Mouse (Mus musculus) right cerebral cortex, postnatal 10 days (tissue): ENCODE data around the gene Ppp2r3c.
"Not testable (repeated sequence)": the region's sequence is repeated elsewhere in the genome, so short reads cannot be mapped to it uniquely, and the experiment has no call there.

Experiments used
- DNase-seq, 2 experiments: peaks; one replicate each; pipeline ENCODE4 v3.0.0; 2021; ENCODE audit warnings: low spot score in 2 of 2

Gene Ppp2r3c

DNA sequence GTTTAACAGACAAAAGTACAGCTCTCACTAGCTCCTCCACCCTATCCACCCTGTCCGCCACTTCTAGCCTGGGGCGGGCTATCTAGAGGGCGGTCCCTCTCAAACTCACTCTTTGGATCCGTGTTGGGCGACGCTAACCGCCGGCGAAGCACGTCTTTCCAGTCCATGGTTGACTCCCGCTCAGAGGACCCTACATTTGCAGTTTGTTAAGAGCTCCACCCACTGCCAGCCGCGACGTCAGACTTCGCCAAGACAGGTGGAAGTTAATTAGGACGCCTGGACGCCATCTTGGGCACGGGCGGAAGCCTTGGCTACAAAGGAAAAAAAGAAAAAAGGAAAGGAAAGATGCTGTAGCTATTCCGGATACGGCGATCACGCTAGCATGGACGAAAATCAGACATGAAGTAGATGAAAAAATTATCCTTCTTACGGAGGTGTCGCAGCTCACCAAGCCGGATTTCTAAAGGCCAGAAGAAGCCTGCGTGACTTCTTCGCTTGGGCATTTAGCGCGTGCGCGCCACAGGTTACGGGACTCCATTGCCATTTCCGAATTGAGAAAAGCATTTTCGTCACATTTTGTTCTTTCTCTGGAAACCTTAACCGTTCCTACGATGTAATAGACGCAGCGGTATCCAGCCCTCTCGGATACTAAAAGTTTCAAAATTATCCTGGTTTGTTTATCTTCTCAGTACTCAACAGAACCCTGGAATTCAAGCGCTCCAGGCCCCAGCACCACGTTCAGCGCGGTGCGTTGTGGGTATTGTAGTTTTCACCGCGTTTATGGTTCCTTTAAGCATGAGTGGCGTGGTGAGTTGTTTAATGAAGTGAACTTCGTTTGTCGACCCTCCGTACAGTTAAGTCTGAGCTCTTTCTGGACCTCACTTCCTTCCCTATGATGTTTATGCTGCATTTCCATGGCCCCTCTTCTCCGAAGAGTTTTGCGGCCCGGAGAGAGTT is at the start of gene Ppp2r3c:
Gene Ppp2r3c (minus strand): TSS at position 514 of the 957 bp plus-strand sequence.
- DNase-seq: peak; percentile 94 to 96

DNA sequence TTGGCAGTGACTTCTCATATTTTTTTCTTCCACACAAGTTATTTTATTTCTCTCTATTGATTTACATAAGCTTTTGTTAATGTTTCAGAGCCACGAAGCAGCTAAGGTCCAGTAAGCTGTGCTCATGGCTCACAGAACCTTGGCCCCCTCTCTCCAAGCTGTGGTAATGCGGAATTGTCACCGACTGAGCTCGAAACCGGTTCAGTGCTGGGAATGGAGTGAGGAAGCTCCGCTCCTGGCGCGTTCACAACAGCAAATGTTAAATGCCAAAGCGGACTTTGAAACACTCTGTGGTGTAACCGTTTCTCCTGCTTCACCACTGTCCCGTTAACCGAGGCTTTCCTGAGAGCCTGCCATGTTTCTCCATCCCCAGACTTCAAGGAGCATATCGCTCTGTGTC is 41.8 kb upstream of the Ppp2r3c start:
- no peak for DNase-seq

DNA sequence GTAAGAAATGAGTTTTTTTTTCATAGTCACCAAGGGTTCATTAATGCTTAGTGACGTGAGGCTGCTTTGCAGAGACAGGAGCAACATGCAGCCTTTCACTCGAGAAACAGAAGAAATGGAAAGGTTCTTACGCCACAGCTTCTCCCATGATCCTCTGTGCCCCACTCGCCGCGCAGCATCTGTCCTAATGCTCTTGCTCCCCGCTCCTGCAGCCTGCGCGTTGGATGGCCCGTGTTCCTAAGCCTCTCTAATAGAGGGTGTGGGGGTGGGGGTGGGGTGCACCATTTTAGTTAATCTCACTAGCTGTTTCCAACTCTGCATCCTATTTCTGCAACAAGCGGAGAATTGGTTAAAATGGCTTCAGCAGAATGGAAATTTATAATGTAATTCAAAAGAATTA is 41.2 kb upstream of the Ppp2r3c start:
- no peak for DNase-seq

DNA sequence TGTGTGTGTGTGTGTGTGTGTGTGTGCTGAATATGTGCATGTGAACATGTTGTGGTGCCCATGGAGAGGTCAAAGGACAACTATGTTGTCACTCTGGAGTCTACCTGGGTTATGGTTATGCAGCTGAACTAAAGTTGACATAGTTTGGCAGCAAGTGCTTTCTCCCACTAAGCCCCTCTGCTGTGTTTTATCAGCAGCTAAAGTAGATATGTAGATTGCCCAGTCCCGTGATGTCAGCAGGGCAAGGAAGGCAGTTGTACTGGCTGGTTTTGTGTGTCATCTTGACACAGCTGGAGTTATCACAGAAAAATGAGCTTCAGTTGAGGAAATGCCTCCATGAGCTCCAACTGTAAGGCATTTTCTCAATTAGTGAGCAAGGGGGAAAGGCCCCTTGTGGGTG is 40.2 kb upstream of the Ppp2r3c start:
- not testable (repeated sequence) for DNase-seq

DNA sequence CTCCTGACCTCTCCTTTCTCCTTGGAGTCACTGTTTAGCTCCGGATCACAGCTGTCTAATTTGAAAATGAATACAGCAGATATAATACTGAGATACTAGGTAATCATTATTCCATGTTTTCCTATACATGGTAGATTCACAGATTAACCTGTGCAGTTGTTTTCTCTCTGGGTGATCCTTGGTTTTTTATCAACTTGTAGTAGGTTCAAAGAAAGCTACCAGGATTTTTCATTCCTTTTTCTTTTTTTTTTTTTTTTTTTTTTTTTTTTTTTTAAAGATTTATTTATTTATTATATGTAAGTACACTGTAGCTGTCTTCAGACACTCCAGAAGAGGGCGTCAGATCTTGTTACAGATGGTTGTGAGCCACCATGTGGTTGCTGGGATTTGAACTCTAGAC is 35.7 kb upstream of the Ppp2r3c start:
- not testable (repeated sequence) for DNase-seq

DNA sequence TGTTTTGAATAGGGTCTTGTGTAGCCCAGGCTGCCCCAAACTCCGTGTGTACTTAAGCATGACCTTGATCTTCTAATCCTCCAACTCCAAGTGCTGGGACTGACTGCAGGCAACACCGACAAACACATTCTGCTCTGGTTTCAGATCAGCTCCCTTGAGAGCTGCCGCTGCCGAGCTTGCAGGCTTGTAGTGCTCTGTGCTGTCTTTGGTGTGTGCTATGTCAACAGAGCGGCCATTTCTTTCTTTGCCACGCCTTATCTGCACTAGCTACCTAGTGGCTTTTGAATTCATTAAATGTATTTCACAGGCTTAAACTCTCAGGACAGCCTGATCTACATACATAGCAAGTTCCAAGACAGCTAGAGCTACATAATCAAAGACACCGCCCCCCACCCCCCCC is 30.9 kb upstream of the Ppp2r3c start:
- DNase-seq: no peak

DNA sequence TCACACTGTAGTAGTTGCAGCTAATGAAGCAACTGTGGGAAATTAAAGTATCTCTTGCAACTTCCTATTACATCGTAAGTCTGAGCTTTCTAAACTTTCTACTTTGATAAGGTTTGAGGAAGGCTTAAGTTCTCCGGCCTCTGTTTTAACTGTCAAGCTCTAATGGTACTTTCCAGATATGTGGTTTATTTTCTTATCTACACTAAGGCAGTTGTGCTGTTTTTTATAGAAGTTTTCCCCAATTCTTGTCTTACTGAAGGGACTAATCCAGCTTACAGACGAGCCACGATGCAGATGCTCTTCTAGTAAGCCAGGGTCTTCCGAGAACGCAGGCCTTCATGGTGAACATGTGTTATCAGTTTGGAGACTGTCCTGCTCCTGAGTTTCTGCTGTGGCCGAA is 26.6 kb upstream of the Ppp2r3c start:
- no peak for DNase-seq

DNA sequence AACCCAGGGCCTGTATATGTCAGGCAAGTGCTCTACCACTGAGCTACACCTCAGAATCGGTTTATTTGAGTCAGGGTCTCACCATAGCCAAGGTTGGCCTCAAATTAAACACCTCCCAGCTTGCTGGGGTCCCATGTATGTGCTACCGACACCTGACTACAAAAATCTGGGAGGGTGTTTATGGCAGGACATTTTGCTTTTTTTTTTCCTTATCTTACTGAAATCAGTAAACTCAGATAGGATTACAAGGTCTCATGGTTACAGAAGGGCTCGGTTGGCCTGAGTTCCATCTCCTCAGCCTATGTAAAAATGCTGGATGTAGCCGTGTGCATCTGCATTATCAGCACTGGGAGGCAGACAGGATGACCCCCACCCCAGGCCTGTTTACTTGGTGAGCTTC is 26.0 kb upstream of the Ppp2r3c start:
- DNase-seq: no peak

DNA sequence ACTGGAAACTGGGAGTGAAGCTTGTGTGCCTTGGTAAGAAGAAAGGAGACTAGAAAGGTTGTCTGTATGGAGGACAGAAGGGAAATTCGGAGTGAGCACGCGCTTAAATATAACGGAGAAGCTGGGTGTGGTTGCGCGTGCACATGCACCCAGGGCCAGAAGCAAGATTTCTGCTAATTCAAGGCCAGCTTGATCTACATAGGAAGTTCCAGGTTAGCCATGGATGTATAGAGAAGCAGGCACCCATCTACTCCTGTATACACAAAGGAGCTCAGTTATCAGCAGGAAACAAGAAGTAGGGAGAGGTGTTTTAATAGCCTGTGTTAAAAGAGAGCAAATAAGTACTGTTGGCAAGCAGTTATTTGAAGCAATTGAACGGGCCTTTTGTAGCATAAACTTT is 22.9 kb upstream of the Ppp2r3c start:
- DNase-seq: no peak

DNA sequence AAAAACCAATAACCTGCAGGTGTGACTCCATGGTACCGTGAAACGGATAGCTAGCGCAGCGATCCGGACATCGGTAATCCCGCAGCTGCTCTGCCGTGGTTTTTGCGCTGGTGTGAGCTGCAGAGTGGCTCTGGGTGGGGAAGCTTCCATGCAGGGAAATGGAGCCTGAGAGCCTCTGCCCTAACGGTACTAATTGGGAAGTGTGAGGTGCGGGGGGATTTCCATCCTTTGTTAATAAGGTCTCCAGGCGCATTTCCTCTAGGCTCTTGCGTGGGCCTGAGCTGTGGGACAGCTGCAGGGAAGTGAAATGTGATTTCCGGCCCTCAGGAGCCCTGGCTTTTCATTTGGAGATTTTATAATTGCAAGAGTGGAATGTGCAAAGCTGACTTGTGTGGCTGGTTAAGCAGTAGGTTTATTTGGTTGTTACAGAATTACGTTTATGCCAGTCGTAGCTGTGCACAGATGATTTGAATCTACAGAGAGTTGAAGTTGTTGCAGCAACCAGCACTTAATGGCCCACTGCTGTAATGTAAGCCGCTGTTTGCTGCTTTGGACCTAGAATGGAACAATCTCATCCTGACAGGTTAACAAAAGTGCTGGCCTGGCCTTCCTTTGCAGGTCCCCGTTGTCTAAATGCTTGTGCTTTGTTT is 19.0 kb upstream of the Ppp2r3c start:
- DNase-seq: no peak

DNA sequence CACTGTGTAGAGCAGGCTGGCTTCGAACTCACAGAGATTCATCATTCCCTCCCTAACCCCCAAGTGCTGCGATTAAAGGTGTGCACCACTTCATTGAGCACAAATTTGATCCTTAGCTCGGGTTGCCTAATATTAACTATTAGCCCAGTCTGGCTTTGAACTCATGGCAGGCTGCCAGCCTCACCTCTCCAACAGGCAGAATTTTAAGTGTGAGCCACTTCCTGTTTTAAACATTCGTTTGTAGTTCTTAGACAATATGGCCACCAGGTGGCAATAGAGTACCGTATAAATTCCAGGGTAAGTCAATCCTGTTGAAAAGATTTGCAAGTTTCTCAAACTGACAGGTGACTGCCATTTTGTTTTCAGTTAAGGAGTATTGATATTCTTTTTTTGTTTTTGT is 12.4 kb upstream of the Ppp2r3c start:
- DNase-seq: peak; percentile 71 to 81

DNA sequence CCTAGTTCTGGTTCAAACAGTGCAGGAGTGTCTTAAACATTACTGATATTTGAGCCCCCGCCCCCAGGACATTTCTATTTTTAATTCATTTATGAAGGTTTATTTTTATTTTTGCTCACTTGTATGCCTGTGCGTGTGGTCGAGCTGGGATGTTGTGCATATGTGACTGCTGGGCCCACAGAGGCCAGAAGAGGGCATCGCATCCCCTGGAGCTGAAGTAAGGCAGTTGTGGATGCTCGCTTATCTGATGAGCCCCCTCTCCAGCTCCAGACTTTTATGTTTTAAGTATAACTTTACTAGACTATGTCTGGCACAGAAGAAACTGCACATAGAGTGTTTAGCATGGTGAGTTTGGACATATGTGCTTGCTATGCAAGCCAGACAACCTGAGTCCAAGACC is 11.1 kb upstream of the Ppp2r3c start:
- no peak for DNase-seq

DNA sequence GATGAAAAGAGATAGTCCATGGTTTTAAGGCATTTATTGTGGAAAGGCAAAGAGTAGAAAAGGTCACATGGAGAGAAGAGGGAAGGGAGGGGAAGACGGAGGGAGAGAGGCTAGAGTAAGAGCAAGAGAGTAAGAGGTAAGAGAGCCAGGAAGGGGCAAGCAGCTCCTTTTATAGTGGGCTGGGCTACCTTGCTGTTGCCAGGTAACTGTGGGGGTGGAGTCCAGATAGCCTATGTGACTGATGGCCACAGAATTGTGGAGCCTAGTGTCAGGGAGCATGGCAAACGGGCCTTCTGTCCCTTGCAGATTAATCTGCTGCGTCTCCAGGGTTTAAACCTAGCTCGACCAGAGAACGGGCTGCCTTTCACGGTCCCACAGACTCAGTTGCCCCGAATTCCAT is 9.0 kb upstream of the Ppp2r3c start:
- no peak for DNase-seq

DNA sequence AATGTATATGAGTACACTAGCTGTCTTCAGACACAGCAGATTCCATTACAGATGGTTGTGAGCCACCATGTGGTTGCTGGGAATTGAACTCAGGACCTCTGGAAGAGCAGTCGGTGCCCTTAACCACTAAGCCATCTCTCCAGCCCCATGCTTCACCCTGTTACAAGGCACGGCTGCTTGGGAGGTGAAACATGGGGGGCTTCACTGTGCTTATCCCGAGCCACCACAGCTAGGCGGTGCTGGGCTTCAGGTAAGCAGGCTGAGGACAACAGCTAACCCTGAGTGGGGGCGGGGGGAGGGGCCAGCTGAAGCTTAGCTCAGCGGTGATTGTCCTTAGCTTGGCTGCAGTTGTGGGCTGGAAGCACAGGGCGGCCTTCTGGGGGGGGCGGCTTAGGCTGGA is 6.7 kb upstream of the Ppp2r3c start:
- DNase-seq: no peak

DNA sequence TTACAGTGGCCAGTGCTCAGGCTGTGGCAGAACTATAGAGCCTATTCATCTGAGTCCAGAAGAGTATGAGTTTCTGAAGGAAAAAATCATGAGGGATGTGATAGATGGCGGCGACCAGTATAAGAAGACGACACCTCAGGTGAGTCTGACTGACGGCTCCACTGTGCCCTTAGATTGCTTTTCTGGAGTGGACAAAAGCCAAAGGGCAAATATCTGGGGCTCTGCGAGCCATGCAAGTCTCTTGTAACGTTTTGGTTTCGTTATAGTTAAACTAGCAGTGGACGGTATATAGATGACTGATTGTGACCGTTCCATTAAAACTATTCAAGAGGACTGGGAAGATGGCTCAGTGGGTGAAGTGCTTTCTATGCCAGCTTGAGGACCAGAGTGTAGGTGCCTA is 5.9 kb upstream of the Ppp2r3c start:
- no peak for DNase-seq

DNA sequence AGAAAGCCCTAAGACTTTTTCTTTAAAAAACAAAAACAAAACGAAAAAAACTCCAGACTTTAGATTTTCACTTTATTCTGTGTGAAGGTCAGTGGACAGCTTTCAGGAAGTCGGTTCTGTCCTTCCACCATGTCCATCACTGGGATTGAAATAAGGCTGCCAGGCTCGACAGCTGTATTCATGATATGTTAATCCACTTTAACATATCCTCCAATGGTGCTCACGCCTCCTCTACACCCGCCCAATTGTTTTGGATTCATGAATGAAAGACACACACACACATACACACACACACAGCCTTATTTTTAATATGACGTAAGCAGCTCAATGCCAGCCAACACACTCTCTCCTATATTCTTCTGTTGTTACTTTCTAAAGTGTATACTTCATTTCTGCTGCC is 4.8 kb upstream of the Ppp2r3c start:
- DNase-seq: no peak

DNA sequence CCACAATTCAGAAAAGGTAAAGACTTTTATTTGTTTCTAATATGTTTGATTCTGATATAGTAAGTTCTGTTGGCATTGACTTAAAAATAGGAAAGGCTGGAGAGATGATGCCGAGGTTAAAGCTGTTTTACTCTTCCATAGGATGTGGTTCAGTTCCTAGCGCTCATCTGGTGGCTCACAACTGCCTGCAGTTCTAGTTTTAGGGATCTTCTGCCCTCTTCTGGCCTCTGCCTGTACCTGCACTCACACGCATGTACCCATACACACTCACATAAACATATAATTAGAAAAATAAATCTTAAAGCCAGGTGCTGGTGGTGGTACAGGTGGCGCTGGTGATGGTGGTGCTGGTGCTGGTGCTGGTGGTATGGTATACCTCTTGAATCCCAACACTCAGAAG is 3.6 kb upstream of the Ppp2r3c start:
- DNase-seq: no peak

DNA sequence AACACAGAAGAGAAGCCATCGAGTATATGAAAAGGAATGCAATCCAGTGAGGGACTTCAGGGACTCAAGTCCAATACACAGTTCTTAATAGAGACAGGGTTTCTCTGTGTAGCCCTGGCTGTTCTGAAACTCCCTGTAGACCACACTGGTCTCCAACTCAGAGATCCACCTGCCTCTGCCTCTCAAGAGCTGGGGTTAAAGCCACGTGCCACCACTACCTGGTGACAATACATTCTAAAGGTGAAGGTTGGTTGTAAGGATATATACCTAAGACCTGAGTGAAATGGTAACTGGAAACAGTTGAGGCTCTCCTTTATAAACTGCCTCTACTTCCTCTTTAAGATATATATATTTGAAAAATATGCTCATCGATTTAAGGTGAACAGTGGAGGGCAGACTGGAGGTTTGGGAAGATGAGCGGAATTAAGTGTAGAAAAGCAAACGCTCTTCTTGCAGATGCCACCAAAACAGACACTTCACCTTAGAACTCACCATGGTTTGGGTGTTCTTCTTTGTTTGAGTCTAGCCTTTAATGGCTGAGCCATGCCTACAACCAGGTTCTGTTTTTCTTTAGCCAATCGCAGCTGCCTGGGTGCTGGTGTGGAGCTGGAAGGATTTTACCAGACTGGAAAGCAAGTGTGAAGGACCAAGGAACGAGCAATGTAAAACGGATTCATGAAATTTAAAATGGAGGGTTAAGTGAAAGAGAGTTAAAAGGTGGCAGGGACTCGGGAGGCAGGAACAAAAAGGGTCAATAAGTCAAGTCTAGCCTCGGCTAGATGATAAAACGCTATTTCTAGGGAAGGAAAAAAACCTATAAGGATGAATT is 1.1 kb downstream of the Ppp2r3c start:
- DNase-seq: no peak

DNA sequence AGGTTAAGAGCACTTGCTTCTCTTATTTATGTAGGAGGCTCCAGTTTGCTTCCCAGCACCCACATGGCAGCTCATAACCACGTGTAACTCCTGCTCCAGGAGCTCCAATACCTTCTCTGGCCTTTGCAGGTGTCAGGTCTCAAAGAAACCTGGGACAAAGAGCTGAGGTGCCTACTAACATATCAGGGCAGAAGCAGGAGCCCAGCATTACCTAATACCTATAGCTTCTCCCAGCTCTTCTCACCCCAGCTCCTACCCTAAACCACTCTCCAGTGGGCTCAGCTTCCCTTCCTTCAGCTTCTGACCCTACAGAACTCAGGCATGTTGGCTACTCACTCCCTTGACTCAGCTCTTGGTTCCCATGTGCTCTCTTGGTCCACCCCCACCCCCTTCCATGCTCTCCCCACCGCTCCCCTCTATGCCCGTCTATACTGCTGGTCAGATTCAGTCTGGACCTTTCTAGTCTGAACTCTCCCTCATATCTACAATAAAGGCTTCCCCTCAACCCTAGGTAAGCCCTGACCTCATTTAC is 1.9 kb downstream of the Ppp2r3c start:
- DNase-seq: no peak

DNA sequence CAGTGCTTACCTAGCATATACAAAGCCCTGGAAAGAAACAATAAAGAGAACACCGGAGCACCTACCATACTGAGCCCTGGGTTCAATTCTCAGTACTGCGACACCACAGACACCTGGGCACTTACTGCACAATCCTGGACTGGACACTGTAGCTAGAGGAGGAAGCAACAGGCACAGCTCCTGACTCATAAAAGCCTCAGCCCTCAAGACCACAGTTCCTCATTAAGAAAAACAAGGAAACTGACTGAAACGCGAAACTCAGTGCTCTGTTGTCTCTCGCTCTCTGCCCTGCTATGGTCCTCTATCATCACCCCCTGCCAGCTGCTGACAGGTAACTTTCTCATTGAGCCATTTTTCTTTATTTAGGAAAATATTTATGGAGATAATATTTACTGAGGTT is 3.5 kb downstream of the Ppp2r3c start, which contains the start of gene 1110008L16Rik:
Gene 1110008L16Rik (plus strand): TSS at position 242 of the 400 bp plus-strand sequence.
- no peak for DNase-seq

DNA sequence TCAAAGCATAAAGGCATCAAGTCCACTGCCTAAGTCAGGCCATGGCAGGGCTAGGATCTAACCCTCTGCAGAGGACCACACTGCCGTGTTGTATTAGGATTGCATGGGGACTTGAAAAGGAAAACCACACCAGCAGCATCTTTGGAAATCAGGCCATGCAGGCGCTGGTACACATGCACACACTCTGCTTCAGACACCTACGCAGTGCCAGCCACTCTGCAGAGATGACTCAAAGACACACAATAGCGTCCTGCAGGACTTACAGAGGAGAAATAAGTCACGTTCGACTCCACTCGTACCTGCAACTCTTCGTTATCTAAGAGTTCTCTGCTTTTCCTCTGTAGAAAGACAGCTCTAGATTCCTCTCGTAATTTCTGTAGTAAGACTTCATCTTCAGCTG is 4.7 kb downstream of the Ppp2r3c start:
- no peak for DNase-seq

DNA sequence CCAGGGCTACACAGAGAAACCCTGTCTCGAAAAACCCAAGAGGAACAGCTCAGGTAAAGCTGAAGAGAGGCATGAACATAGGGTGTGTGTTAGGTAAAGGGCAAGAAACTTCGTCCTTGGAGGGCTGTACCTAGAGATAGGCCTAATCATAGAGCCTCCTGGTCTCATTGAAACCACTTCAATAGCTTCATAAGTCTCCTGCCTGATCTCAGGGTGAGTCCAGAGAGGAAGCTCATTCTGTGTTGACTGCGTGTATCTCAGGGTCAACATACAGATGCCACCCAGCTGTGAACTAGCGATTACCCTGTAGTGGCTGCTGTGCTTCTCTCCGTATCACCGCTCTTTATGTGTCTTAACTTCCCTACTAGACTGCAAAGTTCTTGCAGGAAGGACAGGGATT is 25.2 kb downstream of the Ppp2r3c start:
- not testable (repeated sequence) for DNase-seq
